Mouse (Mus musculus) retina, postnatal 7 days (tissue): ENCODE measurements around the gene Nab1.
"Not testable (repeated sequence)": the region's sequence is repeated elsewhere in the genome, so short reads cannot be mapped to it uniquely, and the experiment has no call there.

Experiments
- DNase-seq: peaks from one replicate; pipeline ENCODE4 v3.0.0-alpha.2; 2012; ENCODE audit warnings: low read depth, low spot score

Gene Nab1

GRCm38 (mm10) chr1:52500314-52500981 is at the start of gene Nab1:
TSS of gene Nab1 (minus strand) at chr1:52500679.
- DNase-seq, result peak; percentile 69

GRCm38 (mm10) chr1:52547451-52547850 is 47.0 kb upstream of the Nab1 start:
- DNase-seq, result no peak

GRCm38 (mm10) chr1:52546796-52547195 is 46.3 kb upstream of the Nab1 start:
- DNase-seq, result peak; percentile 21

DNA sequence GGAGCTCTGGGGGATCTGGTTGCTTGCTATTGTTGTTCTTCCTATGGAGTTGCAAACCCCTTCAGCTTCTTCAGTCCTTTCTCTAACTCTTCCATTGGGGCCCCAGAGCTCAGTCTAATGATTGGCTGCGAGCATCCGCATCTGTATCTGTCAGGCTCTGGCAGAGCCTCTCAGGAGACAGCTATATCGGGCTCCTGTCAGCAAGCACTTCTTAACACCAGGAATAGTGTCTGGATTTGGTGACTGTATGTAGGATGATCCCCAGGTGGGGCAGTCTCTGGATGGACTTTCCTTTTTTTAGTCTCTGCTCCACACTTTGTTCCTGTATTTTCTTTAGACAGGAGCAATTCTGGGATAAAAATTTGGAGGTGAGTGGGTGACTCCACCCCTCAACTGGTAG is 39.6 kb upstream of the Nab1 start:
- not testable (repeated sequence) for DNase-seq

DNA sequence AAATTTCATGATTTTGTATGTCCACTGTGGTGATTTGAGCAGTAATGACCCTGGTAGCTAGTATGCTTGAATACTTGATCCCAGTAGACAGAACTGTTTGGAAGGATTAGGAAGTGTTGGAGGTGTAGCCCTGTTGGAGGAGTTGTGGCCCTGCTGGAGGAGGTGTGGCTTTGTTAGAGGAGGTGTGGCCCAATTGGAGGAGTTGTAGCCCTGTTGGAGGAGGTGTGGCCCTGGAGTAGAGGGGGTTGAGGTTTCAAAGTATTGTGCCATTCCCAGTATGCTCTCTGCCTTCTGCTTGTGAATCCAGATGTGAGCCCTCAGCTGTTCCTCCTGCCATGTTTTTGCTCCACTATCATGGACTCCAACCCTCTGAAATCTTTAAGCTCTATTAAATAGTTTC is 29.5 kb upstream of the Nab1 start:
- DNase-seq, result no peak

DNA sequence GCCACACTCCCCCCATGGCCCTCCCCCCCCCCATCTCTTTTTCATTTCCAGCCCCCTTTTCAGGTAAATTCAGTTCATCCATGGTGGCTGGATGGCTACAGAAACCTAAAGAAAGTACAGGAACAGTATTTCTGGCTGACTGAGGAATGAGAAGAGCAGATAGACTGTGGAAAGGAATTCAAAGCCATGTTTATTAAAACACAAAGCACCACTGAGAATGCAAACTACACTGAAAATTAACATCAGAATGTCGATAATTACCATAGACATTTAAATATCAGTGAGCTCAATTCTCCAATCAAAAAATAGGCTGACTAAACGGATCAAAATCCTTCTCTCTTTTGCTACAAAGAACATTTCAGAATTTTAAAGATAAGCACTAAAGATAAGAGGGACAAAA is 27.2 kb upstream of the Nab1 start:
- DNase-seq, result no peak

- DNase-seq, result no peak
Observed at GRCm38 (mm10) chr1:52527252-52527651, 26.8 kb upstream of the Nab1 start.

- no peak for DNase-seq
Observed at GRCm38 (mm10) chr1:52524663-52525062, 24.2 kb upstream of the Nab1 start.

GRCm38 (mm10) chr1:52524150-52524549 is 23.7 kb upstream of the Nab1 start:
- no peak for DNase-seq

- DNase-seq, result no peak
Observed at GRCm38 (mm10) chr1:52521436-52521993, 21.0 kb upstream of the Nab1 start.

- DNase-seq, result no peak
Observed at GRCm38 (mm10) chr1:52520131-52520530, 19.7 kb upstream of the Nab1 start.

DNA sequence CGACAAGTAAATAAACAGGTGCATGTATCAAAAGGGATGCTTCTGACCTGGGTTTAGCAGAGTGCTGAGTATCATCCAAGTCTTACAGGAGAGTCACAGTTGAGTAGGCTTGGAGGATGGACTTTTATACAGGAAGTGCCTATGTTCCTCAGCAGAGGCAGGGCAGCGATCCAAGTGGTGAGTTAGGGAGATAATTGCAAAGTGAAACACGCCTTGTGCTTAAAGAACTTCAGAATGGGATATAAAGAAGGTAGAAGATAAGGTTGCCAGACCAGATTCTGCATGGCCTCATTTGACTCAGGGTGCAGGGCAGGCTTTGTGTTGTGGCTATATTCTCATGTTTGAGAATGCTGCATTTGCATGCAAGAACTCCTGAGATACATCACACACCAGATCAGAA is 14.8 kb upstream of the Nab1 start:
- DNase-seq, result no peak

- no peak for DNase-seq
Observed at GRCm38 (mm10) chr1:52511788-52512425, 11.4 kb upstream of the Nab1 start.

DNA sequence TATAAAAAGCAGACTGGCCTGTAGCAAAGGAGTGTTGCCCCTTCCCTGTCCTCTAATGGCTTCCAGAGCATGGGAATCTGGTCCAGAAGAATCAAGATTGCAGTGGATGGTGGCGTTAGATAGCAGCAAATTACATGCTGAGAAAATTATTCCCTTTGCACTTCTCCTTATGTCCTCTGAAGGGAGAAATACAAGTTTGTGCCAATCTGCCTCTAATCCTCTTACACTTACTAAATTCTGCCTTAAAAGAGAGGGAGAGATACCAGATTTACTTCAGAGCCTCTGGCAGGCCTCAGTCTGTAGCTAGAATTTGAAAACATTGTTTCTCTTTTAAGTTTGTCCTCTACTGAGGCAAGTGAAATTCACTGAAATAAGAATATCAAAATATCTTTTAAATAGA is 5.7 kb upstream of the Nab1 start:
- no peak for DNase-seq

DNA sequence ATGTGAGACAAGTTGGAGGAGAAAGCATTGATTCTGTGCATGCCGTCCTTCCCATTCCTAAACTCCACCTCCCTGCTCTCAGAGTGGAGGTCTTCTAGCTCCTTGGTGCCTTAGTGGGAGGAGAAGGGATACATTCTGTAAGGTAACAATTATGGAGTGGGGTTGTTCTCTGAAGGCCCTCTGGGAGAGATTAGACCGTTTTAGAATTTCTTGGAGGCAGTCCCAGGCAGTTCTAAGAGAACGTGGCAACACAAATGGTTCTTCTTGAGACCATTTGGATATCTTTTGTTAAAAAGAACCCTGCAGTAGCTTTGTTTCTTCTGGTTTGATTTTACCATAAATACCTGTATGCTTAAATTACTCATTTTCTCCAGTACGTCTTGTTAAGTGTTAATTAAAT is 1.8 kb upstream of the Nab1 start:
- no peak for DNase-seq

GRCm38 (mm10) chr1:52501688-52502133 is 1.2 kb upstream of the Nab1 start:
- no peak for DNase-seq

DNA sequence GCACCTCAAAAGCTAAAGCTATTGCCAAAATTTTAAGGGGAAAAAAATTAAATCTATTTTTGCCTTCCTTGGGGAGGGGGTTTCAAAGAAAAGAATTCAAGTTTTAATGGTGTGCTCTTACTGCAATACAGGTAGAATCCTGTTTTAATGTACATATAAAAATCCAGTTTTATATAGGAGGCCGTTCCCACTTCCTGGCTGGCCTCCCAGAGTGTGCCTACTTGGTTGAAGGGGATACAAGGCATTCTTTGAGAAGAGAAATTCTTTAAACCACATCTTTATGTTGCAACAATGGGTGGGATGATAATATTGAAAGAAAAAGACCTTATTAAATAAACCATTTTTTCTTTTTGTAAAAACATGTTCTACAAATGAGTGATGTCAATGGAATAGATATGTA is 611 bp upstream of the Nab1 start:
- no peak for DNase-seq

- peak; percentile 14 for DNase-seq
Observed at GRCm38 (mm10) chr1:52499601-52500313, 722 bp downstream of the Nab1 start.

DNA sequence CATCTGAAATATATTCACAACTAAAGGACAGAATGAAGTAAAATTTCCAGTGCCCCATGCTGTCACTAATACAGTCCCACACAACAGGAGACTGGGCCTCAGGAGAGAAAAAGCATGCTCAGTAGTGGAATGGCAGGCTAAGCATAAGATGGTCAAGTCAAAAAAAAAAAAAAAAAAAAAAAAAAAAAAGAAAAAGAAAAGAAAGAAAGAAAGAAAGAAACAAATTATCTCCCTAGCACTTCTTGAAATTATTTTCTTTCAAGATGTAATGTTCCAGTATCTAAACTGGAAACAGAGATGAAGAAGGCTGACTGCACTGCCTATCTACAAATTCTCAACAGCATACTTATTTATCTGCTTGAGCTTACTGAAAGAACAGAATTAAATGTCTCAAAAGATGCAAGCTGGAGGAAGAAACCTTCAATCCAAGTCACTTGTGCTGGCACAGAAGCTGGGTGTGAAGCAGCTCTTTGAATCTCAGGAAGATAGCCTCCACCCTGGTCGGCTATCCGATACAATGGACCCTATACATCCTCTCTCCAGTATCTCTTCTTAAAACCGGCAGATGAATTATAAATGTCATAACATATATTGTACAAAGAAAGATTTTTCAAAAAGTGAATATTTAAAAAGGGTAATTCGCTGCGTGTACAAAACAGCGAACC is 1.6 kb downstream of the Nab1 start:
- DNase-seq, result no peak

DNA sequence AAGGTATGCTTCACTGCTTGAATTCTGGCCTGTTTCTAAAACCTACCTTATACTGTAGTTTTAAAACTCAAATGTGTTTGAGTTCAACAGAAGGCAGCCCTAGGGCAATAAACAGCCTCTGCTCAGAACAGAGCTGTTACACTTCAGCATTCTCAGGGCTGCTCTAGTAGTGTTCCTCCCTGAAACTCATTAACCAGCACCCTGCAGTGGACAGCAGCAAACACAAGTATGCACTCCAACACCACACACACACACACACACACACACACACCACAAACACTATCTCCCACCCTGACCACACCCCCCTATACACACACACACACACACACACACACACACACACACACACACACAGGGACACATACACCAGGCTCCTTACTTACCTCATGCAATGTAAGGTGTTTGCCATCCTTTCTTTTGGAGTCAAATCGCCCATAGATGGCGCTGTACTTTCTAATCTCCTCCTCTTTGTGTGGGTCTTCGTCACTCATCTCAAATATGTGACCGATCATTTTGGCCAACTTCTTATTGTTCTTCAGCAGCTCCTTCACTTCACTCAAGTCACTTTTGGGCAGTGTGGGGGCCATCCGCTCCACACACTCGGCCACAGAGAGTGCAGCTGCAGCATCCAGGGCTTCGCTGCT is 10.8 kb downstream of the Nab1 start:
- DNase-seq, result no peak

DNA sequence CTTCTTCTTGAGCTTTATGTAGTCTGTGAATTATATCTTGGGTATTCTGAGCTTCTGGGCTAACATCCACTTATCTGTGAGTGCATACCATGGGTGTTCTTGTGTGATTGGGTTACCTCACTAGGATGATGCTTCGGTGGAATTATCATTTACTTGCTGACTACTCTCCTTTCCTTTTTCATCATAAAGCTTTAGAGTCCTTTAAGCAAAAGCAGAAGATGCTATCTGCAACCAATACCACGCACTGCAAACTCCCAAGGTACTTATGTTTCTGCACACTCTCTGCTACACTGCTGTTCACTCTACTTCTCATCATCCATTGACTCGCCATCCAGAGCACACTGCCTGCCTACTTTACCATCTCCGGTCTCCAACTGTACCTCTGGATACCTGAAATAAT is 15.5 kb downstream of the Nab1 start:
- no peak for DNase-seq

DNA sequence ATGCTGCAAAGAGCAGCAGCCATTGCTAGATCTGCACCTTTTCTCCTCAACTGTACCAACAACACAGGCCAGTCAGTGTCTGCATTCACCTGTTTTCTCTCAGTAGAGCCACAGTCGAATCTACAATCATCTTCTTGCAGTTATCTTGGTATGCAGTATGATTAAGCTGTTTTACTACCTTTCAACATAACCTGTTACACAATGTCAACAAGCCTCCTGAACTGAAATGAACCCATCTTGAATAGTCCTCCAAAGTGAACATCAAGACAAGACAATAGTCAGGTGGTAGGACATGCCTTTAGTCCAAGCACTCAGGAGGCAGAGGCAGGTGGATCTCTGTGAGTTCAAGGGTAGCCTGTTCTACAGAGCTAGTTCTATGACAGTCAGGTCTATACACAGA is 26.2 kb downstream of the Nab1 start:
- DNase-seq, result no peak
